Mouse (Mus musculus): Measurements from ENCODE around the gene Cacna1c. TPM values are rescaled to one million over a fixed set of nuclear protein-coding genes. Genes with fewer than 3 reads are reported as not detected.

The Cacna1c gene
- total and polyA plus RNA-seq, 2 experiments from 2014 or later: 4.2 to 43.3 TPM

DNA sequence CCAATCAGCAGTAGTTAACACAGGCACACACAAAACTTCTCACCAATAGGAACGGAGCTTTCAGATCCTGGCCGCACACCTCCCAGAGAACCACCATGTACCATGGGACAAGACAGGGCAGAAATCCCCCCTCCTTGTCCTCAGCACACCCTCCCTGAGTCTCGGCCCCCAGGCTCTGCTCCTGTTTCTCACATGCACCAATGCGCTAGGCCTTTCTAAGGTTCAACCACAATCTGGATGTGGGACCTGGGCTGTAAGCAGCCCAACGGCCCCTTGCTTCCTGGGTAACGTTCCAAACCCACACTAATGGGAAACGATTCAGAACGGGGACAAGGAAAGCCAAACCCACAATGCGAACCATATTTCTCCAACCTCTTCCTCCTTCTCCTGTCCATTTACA, 237.7 kb downstream of the Cacna1c start:
- no peak for DNase-seq
- Histone ChIP-seq H3K36me3 (ENCODE audit: insufficient read depth) (no peaks in the 10 kb centered on the region), H3K9ac (no peak overlapping the region), H3K4me2 (ENCODE audit: low read depth) (no peak overlapping the region), H3K4me3 (ENCODE audit: low read depth, low read length) (no peak overlapping the region), H3K27ac (ENCODE audit: low read depth, low read length) (no peak overlapping the region), H3K27me3 (ENCODE audit: insufficient read depth, low read length) (no peaks in the 10 kb centered on the region), H3K4me1 (ENCODE audit: insufficient read depth) (no peaks in the 10 kb centered on the region), H3K9me3 (ENCODE audit: low read length) (no peaks in the 10 kb centered on the region)
- 95% methylated on average over 9 of the region's 9 CpGs for WGBS
- TF ChIP-seq CTCF (IDR thresholded peaks at IDR 0.05; ENCODE audit: low read depth): no peak
- ATAC-seq: no peak

DNA sequence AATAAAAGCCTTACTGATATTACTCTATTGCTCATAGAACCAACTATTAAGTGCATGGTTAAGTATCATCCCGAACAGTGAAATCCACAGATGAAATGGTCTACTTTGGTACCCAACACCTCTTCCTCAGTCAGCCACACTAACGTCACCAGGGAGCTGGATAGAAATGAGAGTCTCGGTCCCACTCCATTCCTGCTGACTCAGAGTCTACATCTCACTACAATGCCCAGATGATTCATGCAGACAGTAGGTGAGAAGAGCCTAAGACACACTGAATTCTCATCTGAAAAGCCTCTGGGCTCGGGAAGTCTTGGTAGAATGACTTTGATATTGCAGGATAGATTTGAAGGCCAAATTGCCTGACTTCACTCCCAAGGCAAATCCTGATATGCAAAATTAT, 240.0 kb downstream of the Cacna1c start:
- H3K4me3 ChIP-seq (ENCODE audit: low read depth, low read length): no peak overlapping the region
- DNase-seq (no peak), ATAC-seq (no peak)
- no peaks in the 10 kb centered on the region for H3K4me1 ChIP-seq (ENCODE audit: insufficient read depth)
- no peak overlapping the region for H3K9ac ChIP-seq
- TF ChIP-seq CTCF (IDR thresholded peaks at IDR 0.05; ENCODE audit: low read depth): no peak
- H3K36me3 ChIP-seq (ENCODE audit: insufficient read depth): no peaks in the 10 kb centered on the region
- H3K27me3 ChIP-seq (ENCODE audit: insufficient read depth, low read length): no peaks in the 10 kb centered on the region
- no peak overlapping the region for H3K4me2 ChIP-seq (ENCODE audit: low read depth)
- no peaks in the 10 kb centered on the region for H3K9me3 ChIP-seq (ENCODE audit: low read length)
- WGBS: 86% methylated on average over 4 of the region's 4 CpGs
- no peak overlapping the region for H3K27ac ChIP-seq (ENCODE audit: low read depth, low read length)

DNA sequence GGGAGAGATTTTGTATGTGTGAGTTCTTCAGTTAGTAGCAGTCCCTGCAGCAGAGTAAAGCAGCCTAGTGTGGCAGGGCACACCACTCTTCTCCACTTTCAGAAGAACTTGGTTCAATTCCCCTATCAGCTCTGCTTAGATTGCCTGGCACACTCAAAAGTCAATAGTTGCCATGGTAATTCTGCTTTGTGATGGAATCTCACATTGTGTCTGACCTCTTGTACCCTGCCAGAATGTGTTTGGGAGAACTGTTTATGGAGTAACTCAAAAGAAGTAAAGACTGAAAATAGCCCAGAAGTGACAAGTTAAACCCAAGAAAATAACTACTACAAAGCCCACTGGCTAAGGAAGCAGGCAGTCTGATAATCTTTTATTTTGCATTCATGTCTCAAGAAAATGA, 240.4 kb downstream of the Cacna1c start:
- DNase-seq: no peak
- no peak for ATAC-seq
- no peaks in the 10 kb centered on the region for H3K36me3 ChIP-seq (ENCODE audit: insufficient read depth)
- H3K27ac ChIP-seq (ENCODE audit: low read depth, low read length): no peak overlapping the region
- H3K9ac ChIP-seq: no peak overlapping the region
- no peaks in the 10 kb centered on the region for H3K4me1 ChIP-seq (ENCODE audit: insufficient read depth)
- TF ChIP-seq CTCF (IDR thresholded peaks at IDR 0.05; ENCODE audit: low read depth): no peak
- H3K4me3 ChIP-seq (ENCODE audit: low read depth, low read length): no peak overlapping the region
- H3K9me3 ChIP-seq (ENCODE audit: low read length): no peaks in the 10 kb centered on the region
- no peak overlapping the region for H3K4me2 ChIP-seq (ENCODE audit: low read depth)
- no peaks in the 10 kb centered on the region for H3K27me3 ChIP-seq (ENCODE audit: insufficient read depth, low read length)

DNA sequence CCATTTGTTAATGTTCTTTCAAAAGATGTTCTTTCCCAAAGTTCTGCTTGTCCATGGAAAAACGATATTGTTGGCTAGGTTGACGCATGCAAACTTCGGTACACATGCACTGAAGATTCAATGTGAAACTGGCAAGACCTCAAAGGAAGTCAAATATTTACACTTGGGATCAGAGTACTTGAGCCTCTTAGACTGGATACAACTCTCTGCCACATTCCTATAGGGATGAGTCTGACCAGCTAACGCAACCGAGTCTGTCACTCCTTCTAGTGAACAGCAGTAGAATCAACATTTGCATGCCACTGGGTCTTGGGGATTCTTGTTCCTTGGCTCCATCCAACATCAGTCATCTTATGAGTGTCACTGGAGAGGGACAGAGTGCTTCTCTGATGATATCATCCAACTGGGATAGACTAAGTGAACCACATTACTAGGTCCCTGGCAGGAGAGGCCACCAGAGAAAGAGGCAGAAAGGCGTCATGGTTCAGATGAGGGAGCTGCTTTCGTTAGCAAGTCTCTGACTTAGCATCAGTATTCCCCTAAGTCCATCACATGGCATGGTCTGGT, 241.1 kb downstream of the Cacna1c start:
- no peaks in the 10 kb centered on the region for H3K9me3 ChIP-seq (ENCODE audit: low read length)
- H3K4me3 ChIP-seq (ENCODE audit: low read depth, low read length): no peak overlapping the region
- no peaks in the 10 kb centered on the region for H3K36me3 ChIP-seq (ENCODE audit: insufficient read depth)
- H3K27ac ChIP-seq (ENCODE audit: low read depth, low read length): no peak overlapping the region
- no peak for ATAC-seq
- no peak for TF ChIP-seq CTCF (IDR thresholded peaks at IDR 0.05; ENCODE audit: low read depth)
- H3K4me1 ChIP-seq (ENCODE audit: insufficient read depth): no peaks in the 10 kb centered on the region
- 90% methylated on average over 7 of the region's 7 CpGs for WGBS
- H3K27me3 ChIP-seq (ENCODE audit: insufficient read depth, low read length): no peaks in the 10 kb centered on the region
- DNase-seq: no peak
- no peak overlapping the region for H3K9ac ChIP-seq
- no peak overlapping the region for H3K4me2 ChIP-seq (ENCODE audit: low read depth)

DNA sequence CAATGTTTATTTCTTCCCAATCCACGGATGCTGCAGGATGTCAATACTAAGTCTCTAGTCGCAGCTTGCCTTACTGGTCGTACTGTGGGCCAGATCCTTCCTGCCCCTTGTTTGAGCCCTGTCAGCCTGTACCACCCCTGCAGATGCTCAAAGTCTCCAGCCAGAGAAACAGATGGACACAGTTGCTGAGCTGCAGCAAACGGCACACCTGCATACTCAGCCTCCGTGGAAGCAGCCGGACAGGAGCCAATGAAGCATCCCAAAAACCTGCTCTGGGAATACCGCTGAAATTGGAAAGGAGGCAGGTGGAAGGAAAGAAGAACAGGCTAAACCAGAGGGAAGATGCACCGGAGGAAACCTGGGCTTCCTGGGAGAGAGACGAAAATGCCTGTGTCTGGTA, 243.8 kb downstream of the Cacna1c start:
- DNase-seq (no peak), ATAC-seq (no peak)

DNA sequence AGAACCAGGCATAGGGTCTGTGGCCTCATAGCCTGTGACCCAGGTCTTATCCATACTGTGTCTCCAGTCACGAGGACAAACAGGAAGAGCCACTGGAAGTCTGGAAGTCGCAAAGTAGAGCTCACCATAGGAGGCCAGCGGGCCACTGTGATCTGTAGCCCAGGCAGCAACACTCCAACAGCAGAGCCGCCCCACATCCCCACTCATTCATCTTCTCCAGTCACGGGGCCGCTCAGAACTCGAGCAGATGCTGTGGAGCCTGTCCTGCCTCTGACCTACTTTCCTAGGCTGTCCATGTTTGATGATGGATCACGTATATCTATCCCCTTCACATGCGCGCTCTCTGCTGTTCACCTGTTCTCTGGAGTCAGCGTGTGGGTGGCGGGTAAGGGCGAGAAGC, 246.0 kb downstream of the Cacna1c start:
- Histone ChIP-seq H3K27ac (ENCODE audit: low read depth, low read length) (no peak overlapping the region), H3K9me3 (ENCODE audit: low read length) (no peaks in the 10 kb centered on the region), H3K9ac (no peak overlapping the region), H3K27me3 (ENCODE audit: insufficient read depth, low read length) (no peaks in the 10 kb centered on the region), H3K4me1 (ENCODE audit: insufficient read depth) (no peaks in the 10 kb centered on the region), H3K4me3 (ENCODE audit: low read depth, low read length) (no peak overlapping the region), H3K36me3 (ENCODE audit: insufficient read depth) (no peaks in the 10 kb centered on the region), H3K4me2 (ENCODE audit: low read depth) (no peak overlapping the region)
- ATAC-seq (no peak), DNase-seq (no peak)
- no peak for TF ChIP-seq CTCF (IDR thresholded peaks at IDR 0.05; ENCODE audit: low read depth)
- WGBS: 84% methylated on average over 13 of the region's 13 CpGs

More for the DNA sequence above, 243.8 kb downstream of the Cacna1c start:
- no peaks in the 10 kb centered on the region for H3K4me1 ChIP-seq (ENCODE audit: insufficient read depth)
- H3K36me3 ChIP-seq (ENCODE audit: insufficient read depth): no peaks in the 10 kb centered on the region
- H3K27ac ChIP-seq (ENCODE audit: low read depth, low read length): no peak overlapping the region
- H3K4me2 ChIP-seq (ENCODE audit: low read depth): no peak overlapping the region
- WGBS: 83% methylated on average over 9 of the region's 9 CpGs
- no peaks in the 10 kb centered on the region for H3K9me3 ChIP-seq (ENCODE audit: low read length)
- H3K27me3 ChIP-seq (ENCODE audit: insufficient read depth, low read length): no peaks in the 10 kb centered on the region
- TF ChIP-seq CTCF (IDR thresholded peaks at IDR 0.05; ENCODE audit: low read depth): no peak
- no peak overlapping the region for H3K9ac ChIP-seq
- no peak overlapping the region for H3K4me3 ChIP-seq (ENCODE audit: low read depth, low read length)

DNA sequence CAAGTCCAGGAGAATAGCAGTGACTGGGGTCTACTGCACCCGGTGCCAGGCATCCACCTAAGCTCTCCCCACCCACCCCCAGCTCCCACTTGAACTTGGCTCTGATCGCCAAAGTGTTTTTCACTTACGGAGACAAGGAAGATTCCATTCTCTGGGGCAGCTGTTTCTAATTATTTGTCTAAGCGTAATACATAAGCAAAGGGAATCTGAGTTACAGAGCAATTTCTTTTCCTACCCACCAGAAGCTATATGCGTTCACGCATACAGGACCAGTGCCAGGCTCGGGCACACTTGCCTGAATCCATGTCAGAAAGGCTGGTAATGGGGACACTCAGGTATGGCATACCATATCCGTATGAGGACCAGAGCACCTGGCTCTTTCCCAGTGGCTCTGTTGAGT, 248.9 kb downstream of the Cacna1c start:
- no peak for ATAC-seq
- no peaks in the 10 kb centered on the region for H3K4me1 ChIP-seq (ENCODE audit: insufficient read depth)

More for the DNA sequence above, 248.9 kb downstream of the Cacna1c start:
- Histone ChIP-seq H3K9me3 (ENCODE audit: low read length) (no peaks in the 10 kb centered on the region), H3K27ac (ENCODE audit: low read depth, low read length) (no peak overlapping the region), H3K9ac (no peak overlapping the region), H3K4me3 (ENCODE audit: low read depth, low read length) (no peak overlapping the region), H3K4me2 (ENCODE audit: low read depth) (no peak overlapping the region), H3K36me3 (ENCODE audit: insufficient read depth) (no peaks in the 10 kb centered on the region), H3K27me3 (ENCODE audit: insufficient read depth, low read length) (no peaks in the 10 kb centered on the region)
- 76% methylated on average over 8 of the region's 8 CpGs for WGBS
- TF ChIP-seq CTCF (IDR thresholded peaks at IDR 0.05; ENCODE audit: low read depth): no peak
- no peak for DNase-seq

Data from forebrain, postnatal 0 days (tissue).